Mouse (Mus musculus) lung, embryonic 14.5 days (tissue): ENCODE measurements around the gene Ribc2. TPM values are rescaled to one million over a fixed set of nuclear protein-coding genes. Genes with fewer than 3 reads are reported as not detected.

Experiments used
- ATAC-seq: fragments of 200-750 bp; cut with Nextera tagmentation; 2 replicates; pipeline ENCODE4 v1.8.0; 2017; ENCODE audit warnings: mild to moderate bottlenecking, moderate TSS enrichment, moderate library complexity; ENCODE audit not compliant: insufficient read depth
- DNase-seq: peaks from one replicate; pipeline ENCODE4 v3.0.0-alpha.2; 2015
- H3K27ac ChIP-seq: fragments of 300-500 bp; sonication (generic); 2 replicates; pipeline ENCODE4 v1.5.1; 2014; ENCODE audit warnings: low read depth, mild to moderate bottlenecking, moderate library complexity
- H3K27me3 ChIP-seq: fragments of 300-500 bp; sonication (generic); 2 replicates; pipeline ENCODE4 v1.6.1; 2014; ENCODE audit warnings: low read length, control low read depth; ENCODE audit not compliant: insufficient read depth
- H3K36me3 ChIP-seq: fragments of 300-500 bp; sonication (generic); 2 replicates; pipeline ENCODE4 v1.6.1; 2014; ENCODE audit warnings: control low read depth; ENCODE audit not compliant: insufficient read depth
- H3K4me1 ChIP-seq: fragments of 300-500 bp; sonication (generic); 2 replicates; pipeline ENCODE4 v1.6.1; 2014; ENCODE audit warnings: antibody characterized with exemption, control low read depth; ENCODE audit not compliant: insufficient read depth
- H3K4me2 ChIP-seq: fragments of 300-500 bp; sonication (generic); 2 replicates; pipeline ENCODE4 v1.6.1; 2014; ENCODE audit warnings: mild to moderate bottlenecking
- H3K4me3 ChIP-seq: fragments of 300-500 bp; sonication (generic); 2 replicates; pipeline ENCODE4 v1.5.1; 2014; ENCODE audit warnings: low read depth, low read length
- H3K9ac ChIP-seq: fragments of 300-500 bp; sonication (generic); 2 replicates; pipeline ENCODE4 v1.6.1; 2014
- H3K9me3 ChIP-seq: fragments of 300-500 bp; sonication (generic); 2 replicates; pipeline ENCODE4 v1.6.1; 2016; ENCODE audit warnings: low read depth, low read length, control low read depth
- CTCF ChIP-seq: IDR thresholded peaks from 2 replicates; pipeline ENCODE4 v1.5.1; 2016; ENCODE audit warnings: antibody characterized with exemption, low read depth
- WGBS: fragments of 180-500 bp; shearing (Covaris S2); extraction: QIAGEN DNeasy Blood & Tissue Kit; methylation state at CpG from one replicate; pipeline ENCODE4 v1.1.7; 2014; 5-methylcytosine and 5-hydroxymethylcytosine counted together
- polyA plus RNA-seq: library from polyadenylated mRNA; unstranded; fragments of >200 nt; fragmentation: Nextera tagmentation; extraction: Ambion mirVana; gene quantifications from 2 replicates; pipeline ENCODE4 v1.2.1, GENCODE M21; 2014

Gene Ribc2
- polyA plus RNA-seq, 1 experiment from 2014 or later: 0.36 TPM

DNA sequence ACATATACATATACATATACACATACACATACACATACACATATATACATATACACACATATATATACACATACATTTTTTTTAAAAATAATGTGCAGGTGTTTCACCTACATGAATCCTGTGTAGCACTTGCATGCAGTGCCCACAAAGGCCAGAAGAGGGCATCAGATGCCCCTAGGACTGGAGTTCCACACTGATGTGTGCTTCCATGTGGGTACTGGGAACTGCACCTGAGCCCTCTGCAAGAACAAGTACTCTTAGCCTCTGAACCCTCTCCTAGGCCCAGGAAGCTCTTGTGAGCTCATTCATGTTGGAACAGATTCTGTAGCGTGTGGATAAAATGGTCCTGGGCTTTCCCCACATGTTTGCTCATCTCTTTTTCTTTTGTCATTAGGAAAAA, 11.9 kb downstream of the Ribc2 start:
- Histone ChIP-seq H3K9me3 (no peaks in the 10 kb centered on the region), H3K4me3 (no peak overlapping the region), H3K27me3 (no peaks in the 10 kb centered on the region), H3K9ac (no peak overlapping the region), H3K27ac (no peak overlapping the region), H3K4me1 (no peaks in the 10 kb centered on the region), H3K4me2 (no peak overlapping the region), H3K36me3 (no peaks in the 10 kb centered on the region)
- ATAC-seq (no peak), DNase-seq (no peak)
- peak; percentile 20; the same call in 1 of the 2 replicates for TF ChIP-seq CTCF
- WGBS: 97% methylated on average over 1 of the region's 1 CpGs

DNA sequence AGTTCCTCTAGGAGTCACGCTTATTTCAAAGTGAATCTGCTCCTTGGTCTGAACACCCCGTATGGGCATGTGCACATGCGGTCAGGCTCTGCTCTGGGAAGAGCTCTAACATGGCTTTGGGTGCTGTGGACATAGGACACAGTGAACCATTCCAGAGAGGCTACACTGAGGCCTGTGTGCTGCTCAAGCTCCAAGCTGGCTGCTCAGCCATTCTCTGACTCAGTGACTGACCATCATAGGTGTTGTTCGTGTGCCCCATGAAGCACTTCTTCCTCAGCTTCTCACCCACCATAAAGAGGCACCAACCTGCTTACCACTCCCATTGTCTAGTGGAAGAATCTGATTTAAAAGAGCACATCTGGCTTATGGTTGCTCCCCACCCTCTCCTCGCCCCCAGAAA, 12.4 kb downstream of the Ribc2 start:
- WGBS: 77% methylated on average over 5 of the region's 5 CpGs
- no peak overlapping the region for H3K4me2 ChIP-seq
- H3K4me3 ChIP-seq: no peak overlapping the region
- DNase-seq: no peak
- H3K27ac ChIP-seq: no peak overlapping the region
- H3K9ac ChIP-seq: no peak overlapping the region
- TF ChIP-seq CTCF: no peak
- H3K36me3 ChIP-seq: no peaks in the 10 kb centered on the region
- no peaks in the 10 kb centered on the region for H3K4me1 ChIP-seq
- ATAC-seq: no peak
- no peaks in the 10 kb centered on the region for H3K9me3 ChIP-seq
- no peaks in the 10 kb centered on the region for H3K27me3 ChIP-seq

- DNase-seq (peak; percentile 89), ATAC-seq (peak; percentile 89)
- peak; percentile 100 for TF ChIP-seq CTCF
- Histone ChIP-seq H3K36me3 (no peaks in the 10 kb centered on the region), H3K9me3 (no peaks in the 10 kb centered on the region), H3K27ac (no peak overlapping the region), H3K4me1 (no peaks in the 10 kb centered on the region), H3K27me3 (no peaks in the 10 kb centered on the region), H3K9ac (no peak overlapping the region), H3K4me2 (0 out of 2 replicates have a peak overlapping the region, but pooled peaks have one; percentile 15), H3K4me3 (no peak overlapping the region)
- WGBS: 15% methylated on average over 13 of the region's 13 CpGs
Observed at GRCm38 (mm10) chr15:85151433-85151918, 19.6 kb downstream of the Ribc2 start.

- no peak overlapping the region for H3K27ac ChIP-seq
- H3K36me3 ChIP-seq: no peaks in the 10 kb centered on the region
- H3K9ac ChIP-seq: no peak overlapping the region
- H3K4me3 ChIP-seq: no peak overlapping the region
- ATAC-seq (no peak), DNase-seq (no peak)
- TF ChIP-seq CTCF: no peak
- H3K4me2 ChIP-seq: no peak overlapping the region
- no peaks in the 10 kb centered on the region for H3K27me3 ChIP-seq
- H3K9me3 ChIP-seq: no peaks in the 10 kb centered on the region
- whole genome bisulfite sequencing: 70% methylated on average over 3 of the region's 3 CpGs
- no peaks in the 10 kb centered on the region for H3K4me1 ChIP-seq
Observed at GRCm38 (mm10) chr15:85152577-85152976, 20.7 kb downstream of the Ribc2 start.

GRCm38 (mm10) chr15:85154091-85154490, 22.2 kb downstream of the Ribc2 start:
- H3K27ac ChIP-seq: no peak overlapping the region
- DNase-seq: no peak
- no peak overlapping the region for H3K9ac ChIP-seq
- H3K36me3 ChIP-seq: no peaks in the 10 kb centered on the region
- TF ChIP-seq CTCF: no peak
- H3K9me3 ChIP-seq: no peaks in the 10 kb centered on the region
- H3K4me2 ChIP-seq: no peak overlapping the region
- no peaks in the 10 kb centered on the region for H3K27me3 ChIP-seq
- no peak for ATAC-seq
- no peaks in the 10 kb centered on the region for H3K4me1 ChIP-seq
- 80% methylated on average over 3 of the region's 3 CpGs for WGBS
- H3K4me3 ChIP-seq: no peak overlapping the region

DNA sequence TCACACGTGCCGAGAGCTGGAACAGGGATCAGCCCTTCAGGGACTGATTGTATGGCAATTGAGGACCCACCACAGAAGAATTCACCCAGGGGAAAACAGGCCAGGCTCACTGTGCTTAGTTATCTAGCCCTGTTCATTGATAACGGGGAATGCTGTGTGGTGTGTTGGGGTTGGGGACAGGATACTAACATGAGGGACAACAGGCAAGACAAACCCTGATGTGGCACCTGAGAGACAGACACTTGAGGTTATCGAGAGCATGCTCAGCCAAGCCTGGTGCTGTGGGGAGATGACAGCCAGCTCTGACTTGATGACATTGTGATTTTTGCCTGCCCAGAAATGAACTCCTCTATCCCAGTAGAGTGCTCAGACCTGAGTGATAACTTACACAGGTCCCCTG, 24.3 kb downstream of the Ribc2 start:
- no peak for TF ChIP-seq CTCF
- H3K9ac ChIP-seq: no peak overlapping the region
- DNase-seq (no peak), ATAC-seq (no peak)
- 39% methylated on average over 4 of the region's 4 CpGs for WGBS
- H3K27me3 ChIP-seq: no peaks in the 10 kb centered on the region
- no peak overlapping the region for H3K4me3 ChIP-seq
- H3K9me3 ChIP-seq: no peaks in the 10 kb centered on the region
- H3K4me1 ChIP-seq: no peaks in the 10 kb centered on the region
- no peaks in the 10 kb centered on the region for H3K36me3 ChIP-seq
- no peak overlapping the region for H3K27ac ChIP-seq
- H3K4me2 ChIP-seq: no peak overlapping the region

GRCm38 (mm10) chr15:85161416-85161815, 29.5 kb downstream of the Ribc2 start:
- no peak overlapping the region for H3K4me3 ChIP-seq
- H3K9me3 ChIP-seq: no peaks in the 10 kb centered on the region
- no peak overlapping the region for H3K27ac ChIP-seq
- no peak overlapping the region for H3K9ac ChIP-seq
- no peak for TF ChIP-seq CTCF
- 0 out of 2 replicates have a peak, but pooled peaks cover 8% of the 10 kb centered on the region for H3K4me1 ChIP-seq
- no peak overlapping the region for H3K4me2 ChIP-seq
- H3K27me3 ChIP-seq: no peaks in the 10 kb centered on the region
- ATAC-seq: no peak
- H3K36me3 ChIP-seq: no peaks in the 10 kb centered on the region
- DNase-seq: no peak
